Mouse (Mus musculus) gonadal fat pad, adult 2 months (tissue): ENCODE measurements around the gene RPS10-NUDT3. TPM values are rescaled to one million over a fixed set of nuclear protein-coding genes. Genes with fewer than 3 reads are reported as not detected.

Source experiments
- DNase-seq: peaks from one replicate; pipeline ENCODE4 v3.0.0-alpha.2; 2012; ENCODE audit warnings: low read depth
- polyA plus RNA-seq: library from polyadenylated mRNA; depleted of rRNA; stranded (reverse); fragments of >200 nt; gene quantifications from 2 replicates; pipeline ENCODE4 v1.2.3, GENCODE M21; 2012

The RPS10-NUDT3 gene
- polyA plus RNA-seq, 1 experiment: not detected

GRCm38 (mm10) chr17:27575116-27575776 is 59.8 kb downstream of the RPS10-NUDT3 start:
- no peak for DNase-seq

GRCm38 (mm10) chr17:27574470-27575115 is 60.4 kb downstream of the RPS10-NUDT3 start:
- DNase-seq: no peak

DNA sequence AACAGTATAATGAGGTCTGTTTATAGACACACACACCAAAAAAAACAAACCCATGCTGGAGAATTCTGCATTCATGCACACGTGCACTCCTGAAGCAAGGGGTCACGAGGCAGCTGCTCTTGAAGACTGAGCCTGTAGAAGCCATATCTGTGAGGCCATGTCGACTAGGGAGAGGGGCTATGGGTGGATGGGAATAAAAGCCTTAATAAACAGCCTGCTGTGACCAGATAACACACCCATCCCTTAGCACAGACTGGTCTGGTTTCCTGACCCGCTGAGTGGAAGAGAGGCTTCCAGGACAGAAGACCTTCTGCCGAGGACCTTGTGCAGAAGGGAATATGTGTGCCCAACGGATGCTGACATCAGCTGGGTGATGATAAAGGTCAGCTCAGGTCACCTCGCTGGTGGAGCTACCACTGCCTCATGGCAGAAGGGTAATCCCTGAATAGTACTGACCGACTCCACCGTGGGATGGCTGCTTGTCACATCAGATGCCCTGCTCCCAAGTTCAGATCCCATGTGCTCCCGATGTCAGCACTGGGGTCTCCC is 61.2 kb downstream of the RPS10-NUDT3 start:
- no peak for DNase-seq

- DNase-seq: no peak
Observed at GRCm38 (mm10) chr17:27571315-27571714, 63.7 kb downstream of the RPS10-NUDT3 start.

DNA sequence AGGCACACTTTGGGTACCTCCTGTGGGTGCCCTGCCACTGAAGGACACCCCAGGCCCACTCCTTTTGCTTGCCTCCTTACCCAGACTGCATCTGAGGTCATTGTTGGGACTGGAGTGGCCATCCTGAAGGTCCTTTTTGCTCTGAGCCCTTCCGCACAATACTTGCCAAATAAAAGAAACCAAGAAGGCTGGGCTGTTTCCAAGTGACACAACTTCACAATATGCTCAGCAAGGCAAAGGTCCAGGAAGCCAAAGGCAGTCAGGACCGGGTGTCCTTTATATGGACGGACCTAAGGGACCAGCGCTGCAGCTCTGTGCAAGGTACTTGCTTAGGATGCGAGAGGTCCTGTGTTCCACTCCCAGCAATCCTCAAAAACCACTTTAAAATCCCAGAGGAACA is 66.8 kb downstream of the RPS10-NUDT3 start:
- DNase-seq: no peak

DNA sequence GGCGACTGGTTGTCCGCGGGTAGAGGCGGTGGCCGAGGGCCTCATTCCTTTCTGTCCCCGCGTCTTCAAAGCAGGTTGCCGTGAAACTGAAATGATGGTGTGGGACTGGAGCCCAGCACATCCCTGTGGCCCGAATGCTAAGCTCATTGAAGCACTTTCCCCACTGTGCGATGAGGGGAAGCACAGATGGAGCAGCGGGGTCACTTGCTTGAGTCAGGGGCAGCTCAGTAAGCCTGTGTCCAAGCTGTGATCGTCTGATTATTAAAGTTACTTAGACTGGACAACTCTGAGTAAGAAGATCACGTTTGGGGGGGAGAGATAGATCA is 69.1 kb downstream of the RPS10-NUDT3 start:
- no peak for DNase-seq

- no peak for DNase-seq
Observed at GRCm38 (mm10) chr17:27565163-27565941, 69.7 kb downstream of the RPS10-NUDT3 start, which contains the start of gene AI413582. AI413582 (minus strand) TSS chr17:27565756.

DNA sequence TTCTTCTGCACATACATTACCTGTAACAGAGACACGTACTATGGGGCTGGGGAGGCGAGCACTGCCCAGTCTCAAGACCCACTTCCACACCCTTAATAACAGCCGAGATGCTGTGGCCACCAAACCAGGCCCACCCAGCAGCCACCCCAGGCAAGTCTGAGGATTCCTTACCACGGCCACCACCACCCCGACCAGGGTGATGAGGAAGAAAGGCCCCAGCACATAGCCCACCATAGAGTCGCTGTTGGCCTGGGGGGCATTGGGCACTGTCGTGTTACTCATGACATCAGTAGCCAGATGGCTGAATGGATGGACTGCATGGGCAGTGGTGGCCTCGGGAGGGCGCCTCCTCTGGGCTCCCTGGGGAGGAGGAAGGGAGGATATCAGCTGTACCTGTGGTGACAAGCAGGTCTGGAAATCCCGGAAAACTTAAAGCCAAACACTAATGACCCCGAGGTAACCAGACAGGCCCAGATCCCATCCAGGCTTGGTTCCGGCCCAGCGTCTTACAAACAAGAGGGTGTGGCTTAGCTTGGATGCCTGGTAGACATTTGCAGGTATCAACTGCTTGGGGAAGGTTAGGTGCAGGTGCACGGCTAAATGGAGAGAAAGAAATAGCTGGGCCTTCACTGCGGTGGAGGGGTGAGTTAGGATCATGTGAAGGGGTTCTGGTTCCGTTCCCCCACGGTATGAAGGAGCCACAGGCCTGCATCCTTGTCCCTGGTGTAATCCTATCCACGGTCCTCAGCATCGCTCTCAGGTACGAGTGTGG is 70.4 kb downstream of the RPS10-NUDT3 start:
- no peak for DNase-seq

DNA sequence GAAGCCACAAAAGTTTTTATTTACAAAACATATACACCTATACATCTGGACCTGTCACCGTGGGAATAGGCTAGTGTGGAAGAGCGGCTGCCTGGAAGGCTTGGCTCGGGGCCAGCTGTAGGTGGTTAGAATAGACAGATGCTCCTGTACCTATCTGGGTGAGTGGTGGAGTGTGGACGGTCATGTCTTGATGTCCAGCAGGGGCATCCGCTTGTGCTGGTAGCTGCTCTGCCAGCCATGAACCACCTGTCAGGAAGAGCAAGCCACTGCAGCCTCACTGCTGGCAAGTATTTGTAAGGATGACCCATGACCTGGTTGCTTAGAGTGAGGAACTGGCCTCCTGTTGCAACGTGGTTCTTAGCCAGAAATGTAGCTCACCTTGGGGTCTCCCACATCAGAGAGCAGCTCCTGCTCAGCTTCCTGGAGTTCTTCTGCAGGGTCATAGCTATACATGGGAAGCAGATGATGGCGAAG is 71.2 kb downstream of the RPS10-NUDT3 start:
- DNase-seq: no peak

DNA sequence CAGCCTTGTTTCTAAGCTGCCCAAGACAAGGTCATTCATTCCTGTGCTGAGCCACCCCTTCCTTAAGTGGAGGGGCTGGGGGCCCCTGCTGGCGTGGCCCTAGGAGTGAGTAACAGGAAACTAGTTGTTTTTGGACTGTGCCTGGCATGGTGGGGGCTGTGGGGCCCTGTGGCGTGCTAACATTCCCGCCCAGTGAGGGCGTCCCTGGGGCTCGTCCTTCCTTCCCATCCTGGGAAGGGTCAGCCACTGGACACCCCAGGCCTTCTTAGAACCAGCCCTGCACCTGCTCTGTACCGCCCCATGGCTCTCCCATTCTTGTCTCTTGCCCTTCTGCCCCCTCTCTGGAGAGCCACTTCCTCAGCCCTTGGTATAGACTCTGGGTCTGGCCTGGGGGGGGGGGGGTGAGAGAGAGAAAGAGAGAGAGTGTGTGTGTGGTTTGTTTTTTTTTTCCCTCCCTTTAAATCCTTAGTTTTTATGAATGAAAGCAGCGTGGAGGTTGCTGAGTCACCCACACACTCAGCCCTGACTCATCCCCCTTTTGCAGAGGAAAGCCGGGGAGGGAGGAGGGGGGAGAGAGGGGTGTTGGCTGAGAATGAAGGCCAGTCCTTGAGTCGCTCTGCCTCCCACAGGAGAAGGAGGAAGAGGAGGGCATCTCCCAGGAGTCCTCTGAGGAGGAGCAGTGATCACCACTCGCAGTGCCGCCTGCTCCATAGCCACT is 73.1 kb downstream of the RPS10-NUDT3 start:
- DNase-seq: no peak

DNA sequence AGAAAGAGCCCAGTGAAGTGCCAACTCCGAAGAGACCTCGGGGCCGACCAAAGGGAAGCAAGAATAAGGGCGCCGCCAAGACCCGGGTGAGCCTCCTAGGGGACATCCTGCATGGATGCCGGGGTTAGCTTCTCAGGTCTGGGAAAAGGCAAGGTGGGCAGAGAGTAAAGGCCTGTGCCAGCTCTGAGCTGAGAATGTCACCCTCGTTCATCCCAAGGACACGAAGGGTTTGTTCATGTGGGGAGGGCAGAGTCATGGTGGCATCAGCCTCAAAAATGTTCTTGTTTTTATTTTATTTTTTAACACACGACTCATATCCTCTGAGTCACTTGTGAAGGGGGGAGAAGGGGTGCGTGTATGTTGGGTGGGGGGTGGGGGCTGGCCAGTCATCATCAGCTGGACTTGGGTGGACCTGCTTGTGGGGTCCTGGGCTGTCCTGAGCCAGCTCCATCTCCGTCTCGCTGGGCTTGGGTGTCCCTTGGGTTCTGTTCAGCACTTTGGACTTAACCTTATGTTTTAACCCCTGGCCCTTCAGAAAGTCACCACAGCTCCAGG is 74.0 kb downstream of the RPS10-NUDT3 start:
- no peak for DNase-seq

- DNase-seq: no peak
Observed at GRCm38 (mm10) chr17:27559596-27559995, 75.4 kb downstream of the RPS10-NUDT3 start.

DNA sequence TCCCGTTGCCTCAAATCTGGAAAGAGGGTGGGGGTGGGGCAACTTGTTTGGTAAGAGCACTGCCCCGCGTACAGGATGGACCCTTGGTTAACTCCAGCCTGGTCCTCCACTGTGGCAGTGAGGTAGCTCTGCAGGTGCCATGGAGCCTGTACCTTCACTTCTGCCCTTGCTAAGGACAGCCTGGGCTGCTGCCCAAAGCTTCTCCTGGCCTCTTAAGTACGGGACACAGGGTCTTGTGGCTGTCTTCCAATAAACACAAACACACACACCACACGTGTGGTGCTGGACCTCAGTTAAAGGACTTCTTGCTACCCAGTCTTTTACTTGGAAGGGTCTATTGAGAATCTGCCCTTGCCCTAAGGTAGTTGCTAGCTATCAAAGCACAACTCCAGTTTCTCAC is 76.2 kb downstream of the RPS10-NUDT3 start:
- DNase-seq: no peak

DNA sequence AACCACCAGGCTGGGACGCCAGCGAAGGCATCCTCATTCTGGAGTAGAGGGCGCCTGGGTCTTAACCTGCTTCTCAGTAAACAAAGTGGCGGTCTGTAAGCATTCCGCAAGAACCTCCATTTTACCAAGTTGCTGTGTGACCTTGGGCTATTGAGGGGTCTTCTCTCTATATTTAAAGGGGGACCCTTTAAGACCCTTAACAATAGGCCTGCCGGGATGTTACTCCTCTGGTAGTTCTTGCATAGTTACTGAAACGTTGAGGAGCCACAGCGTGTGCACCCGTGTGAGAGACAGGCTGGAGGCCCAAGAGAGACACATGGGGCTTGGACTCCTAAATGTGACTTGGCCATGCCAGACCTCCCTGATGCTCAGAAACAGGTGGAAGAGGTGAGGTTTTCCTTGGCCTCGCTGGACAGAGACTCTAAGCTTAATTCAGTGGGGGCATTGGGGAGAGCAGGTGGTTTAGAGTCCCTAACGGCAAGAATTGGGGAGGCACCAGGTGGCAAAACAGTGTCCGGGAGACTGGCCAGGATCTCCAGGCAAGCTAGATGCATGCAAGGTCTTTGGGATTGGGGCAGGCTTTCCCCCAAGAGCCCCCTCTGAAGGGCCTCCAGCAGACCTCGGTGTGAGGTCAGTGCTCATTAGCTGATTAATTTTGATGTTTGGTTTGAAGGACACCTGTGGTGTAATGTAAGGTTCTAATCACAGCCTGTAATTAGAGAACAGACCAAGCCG is 76.9 kb downstream of the RPS10-NUDT3 start:
- DNase-seq: no peak

- DNase-seq: no peak
Observed at GRCm38 (mm10) chr17:27557181-27557926, 77.7 kb downstream of the RPS10-NUDT3 start.

DNA sequence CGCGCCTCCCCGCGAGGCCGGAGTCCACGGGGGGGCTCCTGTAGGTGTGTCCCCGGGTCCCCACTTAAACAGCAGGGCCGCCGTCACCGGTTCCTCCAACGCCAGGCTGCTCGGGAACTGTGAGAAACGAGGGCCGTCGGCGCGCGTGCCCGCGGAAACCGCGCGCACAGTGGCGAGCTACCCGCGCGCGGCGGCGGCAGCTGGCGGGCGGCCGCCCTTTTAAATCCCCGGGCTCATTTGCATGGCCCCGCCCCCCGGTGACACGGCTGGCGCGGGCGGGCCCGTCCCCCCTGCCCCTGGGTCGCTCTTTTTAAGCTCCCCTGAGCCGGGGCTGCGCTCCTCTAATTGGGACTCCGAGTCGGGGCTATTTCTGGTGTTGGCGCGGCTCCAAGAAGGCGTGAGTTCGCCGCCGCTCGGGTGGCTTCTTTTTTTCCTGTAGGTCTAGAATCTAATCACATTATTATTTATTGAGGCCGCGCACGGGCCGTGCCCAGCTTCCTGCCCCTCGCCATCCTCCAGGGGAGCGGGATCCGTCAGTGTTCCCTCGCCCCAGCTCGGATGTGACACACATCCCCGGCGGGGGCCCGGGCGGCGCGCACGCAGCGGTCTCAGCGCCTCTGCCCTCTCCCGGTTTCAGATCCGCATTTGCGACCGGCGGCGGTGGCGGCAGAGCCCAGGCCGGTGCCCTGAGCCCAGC is 78.6 kb downstream of the RPS10-NUDT3 start, which contains the start of gene Hmga1:
Gene Hmga1, plus strand, starts transcription at position 183 of the 697 bp plus-strand sequence.
- no peak for DNase-seq

DNA sequence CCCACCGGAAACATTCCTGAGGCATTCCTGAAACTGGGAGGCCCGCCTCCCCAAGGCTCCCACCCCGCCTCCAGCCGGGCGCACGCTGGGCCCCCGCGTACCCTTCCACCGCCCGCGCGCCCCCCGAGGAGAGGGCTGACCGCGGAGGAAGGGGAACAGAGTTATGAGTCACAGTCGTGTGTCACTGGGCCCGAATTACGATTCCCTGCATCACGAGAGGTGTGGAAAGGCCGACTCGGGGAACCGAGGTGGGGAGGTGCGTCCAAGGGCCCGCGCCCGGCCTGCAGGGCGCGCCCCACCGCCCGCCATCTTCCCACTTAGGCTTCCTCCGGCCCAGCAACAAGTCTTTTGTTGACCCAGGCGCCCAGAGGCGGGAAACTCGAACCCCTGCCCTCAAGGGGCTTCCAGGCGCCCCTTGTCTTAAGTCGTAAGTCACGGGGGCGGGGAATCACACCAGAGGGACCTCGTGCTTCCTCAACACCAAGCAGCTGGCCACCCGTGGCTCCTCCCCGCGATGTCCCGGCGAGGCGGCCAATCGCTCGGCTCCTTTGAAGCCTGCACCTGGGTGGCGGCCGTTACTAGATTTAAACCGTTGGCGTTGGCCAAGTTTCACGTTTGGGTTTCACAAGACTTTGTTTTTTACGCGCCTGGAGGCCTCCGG is 79.4 kb downstream of the RPS10-NUDT3 start:
- DNase-seq: no peak

GRCm38 (mm10) chr17:27555075-27555511 is 79.9 kb downstream of the RPS10-NUDT3 start:
- DNase-seq: no peak
